Mouse (Mus musculus) spleen, embryonic (tissue): ENCODE measurements around the gene Eif4b.

ENCODE experiments used
- CTCF ChIA-PET: fragments of 350-600 bp; sonication (Branson Sonifier 250); formaldehyde crosslinking; loops from one replicate; lab custom pipeline; 2022; lab: Charles Lee

The Eif4b gene

DNA sequence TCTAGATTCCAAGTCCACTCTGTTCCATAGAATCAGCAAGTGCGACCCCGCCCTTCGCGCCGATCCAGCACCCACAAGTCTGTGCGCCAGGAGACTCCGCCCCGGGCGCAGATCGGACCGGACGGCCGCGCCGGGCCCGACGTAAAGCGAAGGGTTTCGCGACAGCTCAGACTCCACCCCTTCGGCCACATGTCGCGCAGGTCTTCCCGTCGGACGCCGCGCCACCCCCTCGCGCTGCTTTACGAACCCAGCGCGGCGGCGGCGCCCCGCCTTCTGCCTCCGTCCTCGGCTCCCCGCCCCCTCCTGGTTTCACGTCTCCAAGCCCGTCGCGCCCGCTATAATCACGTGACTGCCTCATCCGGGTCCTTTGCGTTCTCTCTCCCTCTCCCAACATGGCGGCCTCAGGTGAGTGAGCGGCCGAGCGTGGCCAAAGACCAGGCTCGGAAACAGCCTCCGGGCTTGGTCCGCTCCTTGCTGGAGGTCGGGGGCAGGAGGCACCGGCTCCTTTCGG lies at the start of gene Eif4b:
TSS of gene Eif4b (plus strand) at position 215 of the 511 bp plus-strand sequence.
- CTCF ChIA-PET: no interaction called here

DNA sequence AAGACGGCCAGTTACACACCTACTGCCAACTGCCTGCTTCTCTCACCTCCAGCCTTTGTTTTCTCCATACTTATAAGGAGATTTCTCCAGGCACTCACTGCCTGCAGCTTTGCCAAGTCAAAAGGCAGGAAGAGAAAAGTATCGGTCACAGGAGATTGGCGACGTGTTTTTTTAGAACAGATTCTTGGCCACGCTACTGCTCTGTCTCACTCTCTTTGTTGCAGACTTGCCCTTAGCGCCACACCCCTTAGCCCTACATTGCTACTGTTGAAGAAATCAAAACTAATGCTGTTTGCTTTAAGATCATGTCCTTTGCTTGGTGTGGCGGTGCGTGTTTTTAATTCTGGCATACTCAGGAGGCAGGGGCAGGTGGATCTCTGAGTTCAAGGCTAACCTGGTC lies 49.7 kb upstream of the Eif4b start:
- CTCF ChIA-PET: no interaction called here

DNA sequence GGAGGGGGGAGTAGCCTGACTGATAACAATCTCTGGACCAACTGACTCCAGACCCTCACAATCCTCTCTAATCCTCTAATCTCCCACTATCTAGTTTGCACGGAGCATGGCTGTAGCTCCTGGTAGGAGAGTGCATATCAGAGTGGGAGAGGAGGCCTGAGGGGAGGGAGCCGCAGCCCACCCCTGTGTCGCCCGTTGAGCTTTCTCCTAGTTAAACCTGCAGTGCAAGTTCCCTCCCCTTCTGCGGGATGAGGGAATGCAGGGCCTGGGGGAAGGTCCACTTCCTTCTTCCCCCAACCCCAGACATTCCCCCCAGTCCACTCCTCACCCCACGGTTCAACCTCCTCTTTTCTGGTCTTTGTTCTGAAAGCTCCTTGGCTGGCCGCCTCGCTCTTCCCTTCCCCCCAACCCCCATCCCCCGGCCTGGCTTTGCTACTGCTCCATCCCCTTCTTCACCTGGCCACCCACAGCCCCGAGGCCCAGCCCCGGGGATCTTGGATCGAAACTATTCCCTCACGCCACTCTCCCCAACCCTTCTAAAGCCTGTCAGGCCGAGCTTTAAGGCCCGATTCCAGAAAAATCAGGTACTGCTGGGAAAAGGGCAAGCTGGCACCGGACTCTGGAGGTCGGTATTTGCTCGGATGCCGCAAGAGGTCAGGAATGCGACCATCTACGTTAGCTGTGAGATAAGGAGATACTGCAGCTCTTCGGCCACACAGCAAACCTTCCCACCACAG lies 48.3 kb upstream of the Eif4b start:
- CTCF ChIA-PET: no interaction called here

DNA sequence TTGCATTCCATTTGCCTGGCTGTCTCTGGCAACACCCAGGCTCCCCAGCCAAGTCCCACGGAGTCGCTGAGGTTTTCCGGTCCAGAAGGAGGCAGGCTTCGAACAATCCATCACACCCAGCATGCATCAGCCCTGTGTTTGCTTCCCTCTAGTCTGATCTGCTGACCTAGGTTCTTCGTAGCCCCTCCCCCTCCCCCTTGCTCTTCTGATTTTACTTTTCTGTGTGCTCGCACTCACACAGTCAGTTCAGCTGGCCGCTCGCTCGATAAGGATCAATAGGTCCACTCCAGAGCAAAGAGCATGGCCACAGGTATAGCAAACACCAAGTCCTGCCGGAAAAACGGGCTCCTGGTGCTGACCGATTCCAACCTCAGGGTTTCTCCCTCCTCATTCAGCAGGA lies 47.1 kb upstream of the Eif4b start:
- CTCF ChIA-PET: no interaction called here

DNA sequence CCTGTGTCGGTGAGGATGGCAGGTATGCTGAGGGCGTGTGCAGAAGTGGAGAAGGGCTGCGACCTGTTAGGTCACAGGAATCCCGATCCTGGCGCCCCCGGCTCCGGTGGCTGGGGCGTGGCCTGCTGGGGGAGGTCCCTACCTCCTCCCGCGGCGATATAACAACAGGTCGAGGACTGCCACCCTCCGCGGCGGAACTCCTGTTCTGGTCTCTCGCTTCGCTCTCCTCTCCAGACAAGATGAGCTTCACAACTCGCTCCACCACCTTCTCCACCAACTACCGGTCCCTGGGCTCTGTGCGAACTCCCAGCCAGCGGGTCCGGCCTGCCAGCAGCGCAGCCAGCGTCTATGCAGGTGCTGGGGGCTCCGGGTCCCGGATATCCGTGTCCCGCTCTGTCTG lies 45.5 kb upstream of the Eif4b start, which contains the start of gene Krt18:
TSS of gene Krt18 (plus strand) at position 141 of the 400 bp plus-strand sequence.
- CTCF ChIA-PET: no interaction called here

DNA sequence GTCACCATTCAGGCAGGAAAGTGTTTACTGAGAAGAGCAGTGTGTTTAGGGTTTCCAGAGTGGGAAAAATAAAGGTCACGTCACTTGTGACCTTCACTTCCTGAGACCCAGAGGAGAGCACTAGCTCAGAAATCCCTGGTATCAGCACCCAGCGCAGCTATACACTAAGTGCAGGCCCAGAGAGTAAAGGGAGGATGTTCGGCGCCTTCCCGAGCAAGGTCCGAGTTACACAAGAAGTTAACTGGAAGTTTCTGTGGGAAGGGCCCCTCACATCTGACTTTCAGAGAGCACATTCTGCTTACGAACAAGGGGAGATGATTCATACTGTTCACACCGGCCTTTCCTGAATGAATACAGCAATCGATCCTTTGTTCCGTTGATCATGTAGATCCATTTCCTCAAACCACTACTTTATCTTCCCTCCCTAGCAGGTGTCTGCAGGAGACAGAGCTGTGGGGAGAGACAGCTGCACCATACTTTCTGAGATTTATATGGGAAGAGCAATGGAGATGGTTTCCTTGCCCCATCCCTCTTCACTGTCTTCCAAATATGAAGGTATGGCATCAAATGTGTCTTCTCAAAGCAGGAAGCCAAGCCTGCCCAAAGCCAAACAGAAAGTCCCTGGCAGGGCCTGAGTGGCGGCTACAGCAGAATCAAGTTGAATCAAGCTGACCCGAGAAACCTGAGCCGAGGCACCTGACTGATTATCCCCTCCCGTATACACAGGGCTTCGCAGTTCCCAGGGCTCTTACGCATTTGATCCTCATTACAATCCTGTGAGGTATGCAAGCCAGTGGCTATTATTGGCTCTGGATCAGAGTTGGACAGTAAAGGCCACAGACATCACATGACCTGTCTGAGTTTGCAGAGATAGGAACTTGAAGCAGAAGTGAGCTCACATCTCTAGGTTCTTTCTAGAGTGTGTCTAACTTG lies 39.2 kb upstream of the Eif4b start:
- CTCF ChIA-PET: no interaction called here

DNA sequence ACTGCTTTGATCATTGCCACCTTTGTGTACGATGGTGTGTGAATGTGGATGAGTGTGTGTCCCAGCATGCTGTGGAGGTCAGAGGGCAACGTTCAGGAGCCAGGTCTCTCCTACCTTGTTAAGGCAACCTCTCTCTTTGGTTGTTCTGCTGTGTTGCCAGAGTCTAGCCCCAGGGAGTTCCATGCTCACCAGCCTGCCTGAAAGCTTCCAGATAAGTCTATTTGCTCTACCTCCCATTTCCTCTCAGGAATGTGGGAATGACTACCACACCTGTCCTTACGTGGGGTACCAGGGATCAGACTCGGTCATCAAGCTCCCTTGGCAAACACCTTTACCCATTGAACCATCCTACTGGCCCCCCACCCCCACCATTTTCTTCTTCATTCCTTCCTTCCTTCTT lies 33.3 kb upstream of the Eif4b start:
- CTCF ChIA-PET: no interaction called here

DNA sequence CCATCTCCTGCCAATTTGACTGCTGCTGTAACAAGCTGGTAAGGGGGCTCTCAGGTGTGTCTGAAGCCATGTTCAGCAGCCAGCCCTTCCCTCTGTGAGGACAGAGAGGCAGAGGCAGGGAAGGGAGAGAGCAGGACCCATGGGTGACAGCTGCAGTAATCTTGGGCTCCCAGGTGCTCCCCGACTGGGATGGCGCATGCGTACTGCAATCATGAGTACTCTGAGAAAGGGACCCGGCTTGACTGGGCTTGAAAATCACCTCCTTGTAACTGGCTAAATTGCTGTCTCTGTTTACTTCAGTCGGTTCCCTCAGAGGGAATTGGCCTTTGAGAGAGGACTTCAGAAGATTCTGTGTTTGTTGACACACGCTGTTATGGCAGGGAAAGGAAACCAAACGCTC lies 31.6 kb upstream of the Eif4b start:
- CTCF ChIA-PET: no interaction called here

DNA sequence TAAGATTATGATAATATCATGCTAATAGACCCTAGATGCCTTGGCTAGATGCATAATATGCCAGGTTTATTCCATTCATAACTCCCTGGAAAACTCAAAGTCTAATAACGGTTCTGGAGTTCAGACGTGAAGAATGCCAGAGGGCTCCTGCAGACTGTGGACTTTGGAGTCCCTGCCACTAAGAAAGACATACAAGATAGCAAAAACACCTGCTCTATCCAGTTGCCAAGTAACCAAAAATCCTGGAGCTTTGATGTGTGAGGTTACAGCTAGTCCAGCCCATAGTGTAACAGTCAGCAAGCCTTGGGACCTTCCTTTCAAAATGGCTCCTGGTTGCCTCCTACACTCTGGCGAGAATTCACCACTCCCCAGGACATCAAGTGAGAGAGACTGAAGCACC lies 28.8 kb upstream of the Eif4b start:
- CTCF ChIA-PET: no interaction called here

DNA sequence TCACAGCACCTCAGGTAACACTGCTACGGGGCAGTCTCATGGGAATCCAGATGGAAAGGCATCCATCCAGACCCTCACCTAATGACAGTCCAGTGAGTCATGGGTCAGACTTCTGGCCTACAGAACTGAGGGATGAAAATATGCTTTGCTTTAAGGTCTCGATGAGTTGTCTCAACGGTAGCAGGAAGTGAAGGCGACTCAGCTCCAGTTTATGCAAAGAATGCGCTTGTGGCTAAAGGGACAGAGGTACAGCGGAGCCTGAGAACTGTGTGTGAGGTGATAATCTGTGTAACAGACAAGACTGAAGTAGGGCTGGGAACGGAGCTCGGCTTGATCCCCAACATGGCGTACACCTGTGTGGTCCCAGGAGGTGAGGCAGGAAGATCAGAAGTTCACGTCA lies 27.9 kb upstream of the Eif4b start:
- CTCF ChIA-PET: no interaction called here

DNA sequence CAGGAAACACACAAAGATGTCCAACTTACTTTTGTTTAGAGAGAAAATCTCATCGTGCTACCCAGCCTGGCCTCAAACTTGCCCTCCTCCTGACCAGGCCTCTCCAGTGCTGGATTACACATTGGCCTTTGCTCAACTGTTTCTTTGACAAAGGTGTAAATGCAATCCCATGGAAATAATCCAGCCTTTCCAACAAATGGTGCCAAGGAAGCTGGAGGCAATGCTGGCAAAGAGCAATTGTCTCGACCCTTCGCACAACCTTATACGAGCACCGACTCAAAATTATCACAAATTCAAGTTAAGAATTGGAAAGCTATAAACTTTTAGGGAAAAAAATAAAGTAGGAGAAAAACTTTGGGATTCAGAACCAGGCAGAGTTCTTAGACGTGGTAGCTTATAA lies 25.6 kb upstream of the Eif4b start:
- CTCF ChIA-PET: interaction anchor here (0.5 to 0.7 kb wide), 2 partner anchors 14 to 18 kb away, joined by 3 read pairs; no protein-coding TSS in a partner anchor

DNA sequence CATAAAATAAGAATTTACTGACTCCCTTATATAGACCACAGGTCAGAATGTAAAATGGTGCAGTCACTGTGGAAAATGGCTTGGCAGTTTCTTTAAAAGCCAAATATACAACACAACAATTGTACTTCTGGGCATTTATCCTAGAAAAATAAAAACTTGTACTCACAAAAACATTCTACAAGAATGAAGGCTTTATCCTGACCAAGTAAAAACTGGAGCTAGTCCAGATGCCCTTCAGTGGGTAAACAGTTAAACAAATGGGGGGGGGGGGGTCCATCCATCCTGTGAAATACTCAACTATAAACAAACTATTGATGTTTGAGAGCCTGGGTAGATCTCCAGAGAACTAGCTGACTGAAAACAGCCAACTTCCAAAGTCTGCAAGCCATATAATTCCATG lies 23.7 kb upstream of the Eif4b start:
- CTCF ChIA-PET: interaction anchor here (0.6 kb wide), 1 partner anchor 48 kb away, joined by 4 read pairs; no protein-coding TSS in a partner anchor

DNA sequence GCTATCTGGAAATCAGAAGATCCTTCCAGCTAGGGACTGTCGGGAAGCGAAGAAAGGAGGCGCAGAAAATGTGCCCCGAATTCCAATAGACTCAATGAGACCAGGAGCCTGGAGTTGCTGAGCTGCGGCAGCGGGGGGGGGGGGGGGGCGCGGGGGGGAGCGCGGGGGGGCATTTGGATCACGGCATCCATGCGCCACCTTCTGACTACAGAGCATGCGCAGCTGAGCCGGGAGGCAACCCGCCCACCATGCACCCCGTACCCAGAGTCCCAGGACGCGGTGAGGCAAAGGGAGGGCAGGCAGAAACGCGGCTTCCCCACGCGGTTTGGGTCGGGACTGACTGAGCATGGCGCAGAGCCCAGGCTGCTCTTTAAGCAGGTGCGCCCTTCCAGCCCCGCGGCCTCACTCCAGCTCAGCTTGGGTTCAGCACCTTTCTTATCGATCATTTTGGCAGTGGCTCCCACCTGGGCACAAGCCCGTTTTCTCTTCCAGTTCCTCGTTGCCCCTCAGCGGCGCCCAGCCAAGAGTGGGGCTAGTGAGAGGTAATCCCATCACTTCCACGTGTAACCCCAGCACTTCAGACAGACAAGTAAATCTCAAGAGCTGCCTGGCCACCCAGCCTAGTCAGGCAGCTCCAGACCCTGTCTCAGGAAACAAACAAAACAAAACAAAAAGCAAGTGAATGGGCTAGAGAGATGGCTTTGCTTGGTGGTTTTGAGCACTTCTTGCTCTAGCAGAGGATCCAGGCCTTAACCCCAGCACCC lies 21.5 kb upstream of the Eif4b start:
- CTCF ChIA-PET: no interaction called here

DNA sequence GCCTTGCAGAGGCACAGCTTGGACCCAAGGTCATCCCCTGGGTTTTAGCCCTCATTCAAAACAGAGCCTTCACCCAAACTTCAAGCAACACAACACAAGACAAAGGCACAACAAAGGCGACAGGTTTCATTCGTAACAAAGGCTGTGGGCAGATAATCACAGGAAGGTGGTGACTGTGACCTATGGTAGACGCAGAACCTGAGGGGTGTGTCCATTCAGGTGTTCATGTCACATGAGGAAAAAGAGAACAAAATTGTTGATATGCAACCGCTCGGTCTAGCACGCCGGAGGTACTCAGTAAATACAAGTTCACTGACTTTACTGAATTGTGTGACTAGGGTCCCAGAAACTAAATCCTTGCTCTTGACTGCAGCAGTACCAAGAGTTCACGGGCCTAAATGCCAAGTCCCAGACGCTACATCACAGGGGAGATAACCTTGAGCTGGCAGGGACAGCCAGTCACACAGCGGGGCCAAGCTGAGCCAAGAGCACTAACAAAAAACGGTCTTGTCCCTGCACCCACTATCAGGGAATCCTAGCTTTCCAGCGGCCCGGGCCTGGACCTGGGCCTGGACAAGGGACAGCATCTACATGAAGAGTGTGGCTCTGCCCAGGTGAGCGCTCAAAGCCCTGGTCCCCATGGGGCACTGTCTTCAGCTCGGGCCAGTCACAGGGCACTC lies 16.9 kb upstream of the Eif4b start:
- CTCF ChIA-PET: no interaction called here

DNA sequence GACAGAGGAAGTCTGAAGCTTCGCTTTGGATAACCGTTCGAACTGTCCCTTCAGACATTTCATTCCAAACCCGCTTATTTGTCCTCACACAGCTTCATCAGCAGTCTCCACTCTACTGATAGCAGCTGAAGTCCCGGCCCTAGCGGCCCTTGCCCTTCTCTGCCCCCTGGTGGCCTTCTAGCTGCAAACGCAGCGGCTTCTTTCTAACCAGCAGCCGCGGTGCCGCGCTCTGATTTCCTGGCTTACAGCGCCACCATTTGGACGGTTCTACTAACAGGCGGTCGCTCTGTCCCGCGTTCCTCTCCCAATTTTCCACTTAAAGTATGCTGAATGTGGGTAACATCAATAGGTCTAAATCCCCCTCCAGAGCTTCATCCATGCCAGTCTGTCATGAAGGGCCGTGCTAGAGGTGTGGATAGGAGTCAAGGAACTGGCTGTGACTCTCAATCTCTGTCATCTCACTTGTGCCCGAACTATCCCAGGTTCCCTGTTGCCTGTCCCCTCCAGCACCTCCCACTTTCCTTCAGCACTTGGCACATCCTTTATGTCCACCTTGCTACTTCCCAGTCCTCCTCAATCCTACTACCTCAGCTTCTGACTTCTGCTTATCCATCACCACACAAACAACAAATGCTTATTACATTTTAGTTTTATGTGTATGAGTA lies 7.8 kb upstream of the Eif4b start:
- CTCF ChIA-PET: interaction anchor here (0.5 to 1.7 kb wide), 4 partner anchors 11 to 82 kb away, joined by 3 to 25 read pairs (median 6); no protein-coding TSS in a partner anchor

DNA sequence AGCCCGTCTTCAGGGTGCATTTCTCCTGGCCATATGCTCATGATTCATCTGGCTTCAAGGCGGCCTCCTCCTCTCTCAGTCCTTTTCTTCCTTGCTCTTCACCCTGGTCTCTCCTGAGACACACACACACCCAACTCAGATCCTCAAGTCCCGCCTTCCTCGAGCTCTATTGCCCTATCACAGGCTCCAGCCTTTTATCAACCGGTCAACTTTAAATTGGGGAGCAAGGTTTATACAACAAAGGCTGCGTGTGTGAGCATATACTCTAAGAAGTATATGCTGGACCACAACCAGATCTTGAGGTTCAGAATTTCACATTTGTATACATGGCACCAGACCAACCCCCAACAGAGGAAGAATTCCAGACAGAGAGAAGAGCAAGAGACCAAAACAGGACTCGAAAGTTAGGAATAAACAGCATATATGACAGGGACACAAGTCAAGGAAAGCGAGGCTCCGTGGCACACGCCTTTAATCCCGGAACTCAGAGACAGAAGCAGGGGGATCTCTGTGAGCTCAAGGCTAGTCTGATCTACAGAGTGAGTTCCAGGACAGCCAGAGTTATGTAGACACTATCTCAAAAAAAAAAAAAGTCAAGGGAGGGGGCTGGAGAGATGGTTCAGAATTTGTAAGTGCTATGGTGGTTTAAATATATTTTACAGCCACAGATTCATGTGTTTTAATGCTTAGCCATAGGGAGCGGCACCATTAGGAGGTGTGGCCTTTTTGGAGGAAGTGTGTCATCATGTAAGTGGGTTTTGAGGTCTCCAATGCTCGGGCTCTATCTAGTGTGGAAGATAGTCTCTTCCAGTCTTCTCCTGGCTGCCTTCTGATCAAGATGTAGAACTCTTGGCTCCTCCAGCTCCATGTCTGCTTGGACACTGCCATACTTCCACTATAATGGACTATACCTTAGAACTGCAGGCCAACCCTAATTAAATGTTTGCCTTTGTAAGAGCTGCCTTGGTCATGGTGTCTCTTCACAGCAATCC lies 2.8 kb upstream of the Eif4b start:
- CTCF ChIA-PET: interaction anchor here (0.6 to 0.7 kb wide), 2 partner anchors 15 to 82 kb away, joined by 3 to 4 read pairs; no protein-coding TSS in a partner anchor

DNA sequence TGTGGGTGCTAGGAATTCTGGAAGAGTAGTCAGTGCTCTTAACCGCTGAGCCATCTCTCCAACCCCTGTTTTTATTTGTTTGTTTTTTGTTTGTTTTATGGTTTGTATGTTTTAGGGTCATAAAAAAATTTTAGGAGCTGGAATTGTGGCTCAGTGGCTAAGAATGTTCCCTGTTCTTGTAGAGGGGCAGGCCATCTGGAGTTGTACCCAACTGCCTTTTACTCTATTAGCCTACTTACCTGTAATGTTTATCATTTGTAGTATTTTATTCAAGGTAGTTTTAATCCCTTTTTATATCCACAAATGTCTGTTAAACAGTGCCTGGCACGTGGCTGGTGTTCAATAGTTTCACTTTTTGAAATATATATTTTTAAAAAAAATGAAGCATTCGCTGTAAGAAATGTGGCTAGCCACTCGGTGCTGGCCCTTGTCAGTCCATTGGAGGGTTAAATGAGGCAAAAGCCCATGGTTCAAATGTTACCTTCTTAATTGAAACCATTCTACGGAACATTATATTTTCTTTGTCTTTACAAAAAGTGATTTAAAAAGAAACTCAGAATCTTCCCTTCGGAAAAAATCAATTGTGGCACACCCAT lies 512 bp upstream of the Eif4b start:
- CTCF ChIA-PET: no interaction called here

DNA sequence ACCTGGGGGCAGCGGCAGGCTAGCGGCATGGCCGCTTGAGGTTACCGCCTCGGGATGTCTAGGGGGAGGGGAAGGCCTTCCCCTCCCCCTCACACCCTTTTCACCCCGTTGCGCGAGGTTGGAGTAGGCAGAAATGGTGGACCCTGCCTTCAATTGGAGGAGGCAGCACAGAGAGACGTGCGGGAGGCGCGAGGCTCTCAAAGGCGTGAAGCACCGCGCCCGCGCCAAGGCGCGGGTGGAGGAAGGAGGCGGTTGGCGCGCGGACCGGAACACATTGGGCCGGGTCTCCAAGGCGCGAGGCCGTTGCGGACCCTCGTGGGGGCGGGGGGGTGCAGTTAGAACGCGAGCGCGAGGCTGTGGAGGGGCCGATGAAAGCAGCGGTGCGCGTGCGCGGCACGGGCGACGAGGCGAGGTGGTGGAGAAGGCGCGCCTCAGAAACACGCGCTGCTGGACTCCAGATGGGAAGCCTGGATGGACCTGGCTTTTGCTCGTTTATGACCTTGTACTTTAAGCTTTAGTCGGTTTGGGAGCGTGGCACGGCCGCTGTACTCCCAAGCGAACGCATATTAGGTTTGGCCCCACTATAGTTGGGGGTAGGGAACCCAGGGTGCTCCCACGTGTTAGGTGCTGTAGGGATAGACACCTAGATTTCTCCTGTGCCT lies 628 bp downstream of the Eif4b start:
- CTCF ChIA-PET: interaction anchor here (1.0 kb wide), 1 partner anchor 33 kb away, joined by 3 read pairs; no protein-coding TSS in a partner anchor
